Mouse (Mus musculus) thymus, adult 2 months (tissue): ENCODE results near the gene R3hdm4.

Experiments
- CTCF ChIP-seq: fragments of 200-500 bp; IDR thresholded peaks from 2 replicates; pipeline ENCODE4 v1.5.1; 2012; ENCODE audit warnings: mild to moderate bottlenecking, control low read depth, low read length, moderate library complexity, borderline replicate concordance; ENCODE audit not compliant: control insufficient read depth, poor library complexity, insufficient read depth; ENCODE audit errors: extremely low read depth
- POLR2A ChIP-seq: fragments of 200-500 bp; IDR thresholded peaks from 2 replicates; pipeline ENCODE4 v1.6.1; 2012; ENCODE audit warnings: mild to moderate bottlenecking, low read length, control low read depth, moderate library complexity; ENCODE audit not compliant: control insufficient read depth, poor library complexity, insufficient read depth; ENCODE audit errors: extremely low read depth

GRCm38 (mm10) chr10:79924998-79925784, 4.2 kb upstream of the R3hdm4 start:
- TF ChIP-seq CTCF, result peak; percentile 100
- no peak for TF ChIP-seq POLR2A
